Mouse (Mus musculus) neural tube, embryonic 12.5 days (tissue): ENCODE results near the gene 6430550D23Rik. TPM values are rescaled to one million over a fixed set of nuclear protein-coding genes. Genes with fewer than 3 reads are reported as not detected.
A peak's percentile ranks its signal among the peaks of the same experiment; 100 is the strongest.

Experiments used
- ATAC-seq: fragments of 200-750 bp; cut with Nextera tagmentation; 2 replicates; pipeline ENCODE4 v1.8.0; 2017; ENCODE audit warnings: low read depth, mild to moderate bottlenecking, moderate TSS enrichment, moderate library complexity; ENCODE audit not compliant: low FRiP score
- H3K27ac ChIP-seq: fragments of 300-500 bp; sonication (generic); 2 replicates; pipeline ENCODE4 v1.5.1; 2016
- H3K27me3 ChIP-seq: fragments of 300-500 bp; sonication (generic); replicated peaks from 2 replicates; pipeline ENCODE4 v1.6.1; 2016; ENCODE audit warnings: mild to moderate bottlenecking
- H3K36me3 ChIP-seq: fragments of 300-500 bp; sonication (generic); 2 replicates; pipeline ENCODE4 v1.6.1; 2016; ENCODE audit warnings: mild to moderate bottlenecking
- H3K4me1 ChIP-seq: fragments of 300-500 bp; sonication (generic); 2 replicates; pipeline ENCODE4 v1.6.1; 2016
- H3K4me2 ChIP-seq: fragments of 300-500 bp; sonication (generic); replicated peaks from 2 replicates; pipeline ENCODE4 v1.6.1; 2016; ENCODE audit warnings: mild to moderate bottlenecking
- H3K4me3 ChIP-seq: fragments of 300-500 bp; sonication (generic); 2 replicates; pipeline ENCODE4 v1.5.1; 2016
- H3K9ac ChIP-seq: fragments of 300-500 bp; sonication (generic); 2 replicates; pipeline ENCODE4 v1.6.1; 2016; ENCODE audit warnings: mild to moderate bottlenecking
- H3K9me3 ChIP-seq: fragments of 300-500 bp; sonication (generic); 2 replicates; pipeline ENCODE4 v1.6.1; 2016; ENCODE audit warnings: mild to moderate bottlenecking
- WGBS: fragments of 180-500 bp; shearing (Covaris S2); methylation state at CpG from one replicate; pipeline ENCODE4 v1.1.7; 2016; 5-methylcytosine and 5-hydroxymethylcytosine counted together
- polyA plus RNA-seq: library from polyadenylated mRNA; unstranded; fragments of >200 nt; fragmentation: Nextera tagmentation; extraction: Ambion mirVana; gene quantifications from 2 replicates; pipeline ENCODE4 v1.2.1, GENCODE M21; 2016

Gene 6430550D23Rik
- polyA plus RNA-seq, 1 experiment from 2014 or later: 1.8 TPM

DNA sequence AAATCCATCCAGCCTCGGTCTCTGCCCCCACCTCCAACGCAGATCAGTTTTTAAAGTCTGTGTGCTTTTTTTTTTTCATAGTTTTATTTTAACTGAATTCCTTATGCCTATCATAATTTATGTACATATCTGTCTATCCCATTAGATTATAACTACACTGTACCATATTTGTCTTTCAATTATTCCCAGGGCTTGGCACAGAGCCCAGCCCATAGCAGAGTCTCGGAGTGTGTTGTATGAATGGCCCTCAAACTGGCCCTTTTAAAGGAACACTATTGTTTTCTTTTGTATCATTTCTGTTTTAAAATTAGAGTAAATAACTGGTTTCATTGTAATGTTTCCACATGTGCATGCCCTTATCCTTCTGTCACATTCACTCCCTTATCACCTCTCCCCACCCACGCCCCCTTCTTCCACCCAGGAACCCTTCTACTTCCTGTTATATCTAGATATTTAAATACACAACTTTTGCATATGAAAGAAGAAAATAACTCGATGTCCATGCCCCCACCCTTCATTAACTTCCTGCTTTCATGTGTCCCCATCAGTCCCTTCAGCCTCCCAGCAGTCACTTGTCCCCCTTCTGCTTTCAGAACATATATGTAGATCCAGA is 60.3 kb downstream of the 6430550D23Rik start:
- Histone ChIP-seq H3K4me2 (no peak overlapping the region), H3K9me3 (no peaks in the 10 kb centered on the region), H3K4me1 (peaks cover 33% of the 10 kb centered on the region), H3K36me3 (no peaks in the 10 kb centered on the region), H3K27ac (no peak overlapping the region), H3K27me3 (no peaks in the 10 kb centered on the region), H3K9ac (no peak overlapping the region), H3K4me3 (no peak overlapping the region)
- no peak for ATAC-seq
- WGBS: 67% methylated on average over 5 of the region's 5 CpGs

DNA sequence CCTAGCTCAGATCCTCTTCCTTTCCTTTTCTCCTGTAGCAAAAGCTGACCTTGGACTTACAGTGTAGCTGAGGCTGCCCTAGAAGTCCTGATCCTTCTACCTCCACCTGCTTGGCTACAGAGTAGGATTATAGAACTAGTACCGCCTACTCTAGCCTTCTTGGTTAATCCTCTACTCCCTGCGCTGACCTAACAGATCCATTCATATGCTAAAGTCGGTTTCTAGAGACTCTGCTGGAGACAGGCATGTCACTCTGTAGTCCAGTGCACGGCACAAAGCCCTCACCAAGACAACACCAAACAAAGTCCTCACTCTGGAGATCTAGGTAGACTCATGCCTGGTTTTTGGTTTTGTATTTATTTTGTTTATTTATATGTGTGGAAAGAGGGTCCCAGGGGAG is 61.3 kb downstream of the 6430550D23Rik start:
- ATAC-seq: no peak
- H3K4me3 ChIP-seq: no peak overlapping the region
- H3K27me3 ChIP-seq: no peaks in the 10 kb centered on the region
- no peak overlapping the region for H3K27ac ChIP-seq
- no peak overlapping the region for H3K9ac ChIP-seq
- H3K36me3 ChIP-seq: no peaks in the 10 kb centered on the region
- peaks cover 33% of the 10 kb centered on the region for H3K4me1 ChIP-seq
- 10% methylated on average over 4 of the region's 4 CpGs for WGBS
- H3K4me2 ChIP-seq: no peak overlapping the region
- no peaks in the 10 kb centered on the region for H3K9me3 ChIP-seq

DNA sequence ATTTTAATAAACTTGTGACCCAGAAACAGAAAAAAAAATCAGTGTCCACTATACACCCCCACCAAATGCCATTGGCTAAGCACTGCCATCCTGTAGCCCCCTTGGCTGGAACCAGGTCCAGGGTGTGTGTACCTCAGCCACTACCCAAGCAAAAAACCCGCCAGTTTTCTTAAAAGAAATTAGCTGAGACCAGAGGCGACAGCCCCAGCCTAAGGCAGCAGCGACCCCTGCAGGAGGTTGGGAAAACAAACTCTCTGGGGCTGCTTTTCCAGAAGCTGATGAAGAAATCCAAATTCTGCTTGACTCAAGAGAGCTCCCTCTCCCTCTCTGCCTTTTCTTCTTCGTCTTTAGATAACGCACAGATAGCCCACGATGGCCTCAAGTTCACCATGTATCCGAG is 61.7 kb downstream of the 6430550D23Rik start:
- no peak overlapping the region for H3K4me2 ChIP-seq
- under 1% methylated on average over 7 of the region's 7 CpGs for WGBS
- no peak for ATAC-seq
- H3K27me3 ChIP-seq: no peaks in the 10 kb centered on the region
- H3K4me1 ChIP-seq: peaks cover 33% of the 10 kb centered on the region
- H3K36me3 ChIP-seq: no peaks in the 10 kb centered on the region
- H3K27ac ChIP-seq: no peak overlapping the region
- no peak overlapping the region for H3K9ac ChIP-seq
- no peak overlapping the region for H3K4me3 ChIP-seq
- H3K9me3 ChIP-seq: no peaks in the 10 kb centered on the region

DNA sequence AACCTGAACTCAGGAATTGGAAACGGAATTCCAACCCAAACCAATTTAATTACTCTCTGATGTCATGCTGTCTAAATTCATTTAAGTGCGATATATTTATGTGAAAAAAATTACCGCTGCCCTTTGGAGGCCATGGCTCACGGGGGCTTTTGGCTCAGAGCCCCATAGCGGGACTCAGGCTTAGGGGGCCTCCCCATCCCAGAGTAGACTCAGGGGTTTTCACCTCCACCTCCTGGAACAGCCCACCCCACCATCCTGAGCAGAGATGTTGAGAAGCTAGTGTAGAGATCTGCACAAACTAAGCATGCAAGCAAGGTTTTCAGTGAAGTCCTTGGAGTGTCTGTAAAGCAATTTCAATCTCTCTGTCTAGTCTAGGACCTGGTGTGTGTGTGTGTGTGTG is 62.2 kb downstream of the 6430550D23Rik start:
- Histone ChIP-seq H3K36me3 (no peaks in the 10 kb centered on the region), H3K4me2 (no peak overlapping the region), H3K4me3 (no peak overlapping the region), H3K27ac (no peak overlapping the region), H3K9me3 (no peaks in the 10 kb centered on the region), H3K27me3 (no peaks in the 10 kb centered on the region), H3K4me1 (peaks cover 33% of the 10 kb centered on the region), H3K9ac (no peak overlapping the region)
- 63% methylated on average over 5 of the region's 5 CpGs for WGBS
- no peak for ATAC-seq

DNA sequence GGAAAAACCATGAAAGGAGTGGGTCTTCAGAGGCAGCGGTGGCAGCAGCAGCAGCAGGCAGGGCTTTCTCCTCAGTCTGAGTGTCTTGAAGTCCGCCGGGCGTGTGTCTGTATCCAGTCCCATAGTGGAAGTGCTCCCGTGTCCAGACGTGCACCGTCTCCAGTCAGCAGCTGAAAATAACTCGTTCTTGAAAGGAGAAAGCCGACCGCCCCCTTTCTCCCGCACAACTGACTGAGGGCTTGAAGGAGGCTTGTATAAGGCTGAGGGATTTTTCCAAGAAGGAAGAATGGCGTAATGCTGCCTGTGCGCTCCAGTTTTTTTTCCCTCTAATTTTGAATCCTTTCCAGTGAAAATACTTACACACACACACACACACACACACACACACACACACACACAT is 62.7 kb downstream of the 6430550D23Rik start, which contains the start of gene Gdf5:
TSS of gene Gdf5 (minus strand) at position 244 of the 400 bp plus-strand sequence.
- Histone ChIP-seq H3K4me3 (no peak within 1 kb of the TSS), H3K27me3 (no peaks in the 10 kb centered on the region), H3K27ac (no peak within 1 kb of the TSS), H3K9me3 (no peaks in the 10 kb centered on the region), H3K4me2 (no peak within 1 kb of the TSS), H3K9ac (no peak within 1 kb of the TSS), H3K4me1 (peaks cover 31% of the 10 kb centered on the region), H3K36me3 (no peaks in the 10 kb centered on the region)
- WGBS: 69% methylated on average over 13 of the region's 13 CpGs
- ATAC-seq: no peak

DNA sequence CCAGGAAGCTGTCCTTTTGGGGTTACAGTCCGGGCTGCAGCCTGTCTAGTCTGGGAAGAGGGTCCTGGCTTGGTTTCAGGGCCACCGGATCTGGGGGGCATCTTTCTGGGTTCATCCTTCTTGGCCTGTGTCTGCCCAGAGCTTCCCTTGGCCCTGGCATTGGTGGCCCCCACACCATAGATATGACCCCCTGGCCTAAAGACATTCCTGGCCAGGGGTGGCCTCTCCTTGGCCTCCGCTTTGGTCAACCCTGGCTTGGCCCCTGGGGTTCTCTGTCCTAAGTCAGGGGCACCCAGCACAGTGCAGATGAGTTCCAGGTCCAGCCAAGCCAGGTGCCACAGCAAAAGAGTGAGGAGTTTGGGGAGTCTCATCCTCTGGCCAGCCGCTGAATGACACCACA is 63.1 kb downstream of the 6430550D23Rik start:
- Histone ChIP-seq H3K27ac (no peak overlapping the region), H3K4me3 (no peak overlapping the region), H3K27me3 (no peaks in the 10 kb centered on the region), H3K9me3 (no peaks in the 10 kb centered on the region), H3K36me3 (no peaks in the 10 kb centered on the region), H3K9ac (no peak overlapping the region), H3K4me1 (peaks cover 27% of the 10 kb centered on the region), H3K4me2 (no peak overlapping the region)
- no peak for ATAC-seq
- WGBS: 82% methylated on average over 4 of the region's 4 CpGs

DNA sequence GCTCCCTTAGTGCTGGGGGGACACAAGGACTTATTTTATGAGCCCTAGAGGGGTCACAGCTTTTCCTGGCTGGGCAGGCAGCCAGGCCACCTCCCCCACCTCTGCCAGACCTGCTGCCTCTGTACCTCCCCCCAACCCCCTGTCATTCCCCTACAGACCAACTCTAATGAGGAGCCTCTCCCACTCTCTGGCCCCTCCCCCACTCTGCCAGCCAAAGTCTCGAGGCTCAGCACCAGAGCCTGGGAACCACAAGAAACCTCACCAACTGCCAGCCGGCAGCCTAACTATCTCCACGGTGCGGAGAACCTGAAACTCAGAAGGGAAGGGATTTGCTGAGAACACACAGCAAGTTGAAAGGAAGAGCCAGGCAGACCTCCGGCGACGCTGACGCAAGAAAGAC is 64.3 kb downstream of the 6430550D23Rik start:
- Histone ChIP-seq H3K4me2 (peak overlapping the region; percentile 40), H3K27ac (no peak overlapping the region), H3K9me3 (no peaks in the 10 kb centered on the region), H3K27me3 (no peaks in the 10 kb centered on the region), H3K9ac (0 out of 2 replicates have a peak overlapping the region, but pooled peaks have one; percentile 17), H3K36me3 (no peaks in the 10 kb centered on the region), H3K4me3 (no peak overlapping the region), H3K4me1 (peaks cover 23% of the 10 kb centered on the region)
- WGBS: 1% methylated on average over 8 of the region's 8 CpGs
- ATAC-seq: 0 out of 2 replicates have a peak, but pooled peaks have one; percentile 33

DNA sequence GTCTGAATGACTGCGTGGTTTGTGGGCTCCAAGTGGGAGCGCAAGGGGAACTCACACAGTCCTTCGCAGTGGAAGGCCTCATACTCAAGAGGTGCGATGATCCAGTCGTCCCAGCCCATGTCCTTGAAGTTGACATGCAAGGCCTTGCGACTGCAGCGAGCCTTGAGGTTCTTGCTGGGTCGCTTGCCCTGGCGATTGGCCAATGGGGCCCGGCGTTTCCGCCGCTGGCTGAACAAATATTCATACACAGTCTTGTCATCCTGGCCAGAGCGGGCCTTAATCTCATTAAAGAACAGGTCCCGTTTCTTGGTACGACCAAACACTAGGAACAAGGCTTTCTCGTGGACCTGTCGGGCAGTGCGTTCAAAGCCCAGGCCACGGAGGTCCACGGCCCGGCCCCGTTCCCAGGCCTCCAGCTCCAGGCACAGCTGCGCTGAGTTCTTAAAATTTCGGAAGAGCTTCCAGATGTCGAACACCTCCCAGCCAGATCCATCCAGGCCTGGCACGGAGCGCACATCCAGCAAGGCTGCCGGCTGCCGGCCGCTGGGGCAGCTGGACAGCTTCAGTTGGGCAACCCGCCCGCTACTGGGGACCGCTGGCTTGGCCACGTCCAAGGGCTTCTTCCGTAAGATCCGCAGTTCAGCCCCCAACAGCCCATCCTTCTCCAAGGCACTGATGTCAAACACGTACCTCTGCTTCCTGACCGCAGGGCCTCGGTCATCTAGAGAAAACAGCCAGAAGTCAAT is 65.9 kb downstream of the 6430550D23Rik start:
- Histone ChIP-seq H3K27me3 (no peaks in the 10 kb centered on the region), H3K4me1 (peaks cover 23% of the 10 kb centered on the region)
- WGBS: 93% methylated on average over 40 of the region's 40 CpGs

DNA sequence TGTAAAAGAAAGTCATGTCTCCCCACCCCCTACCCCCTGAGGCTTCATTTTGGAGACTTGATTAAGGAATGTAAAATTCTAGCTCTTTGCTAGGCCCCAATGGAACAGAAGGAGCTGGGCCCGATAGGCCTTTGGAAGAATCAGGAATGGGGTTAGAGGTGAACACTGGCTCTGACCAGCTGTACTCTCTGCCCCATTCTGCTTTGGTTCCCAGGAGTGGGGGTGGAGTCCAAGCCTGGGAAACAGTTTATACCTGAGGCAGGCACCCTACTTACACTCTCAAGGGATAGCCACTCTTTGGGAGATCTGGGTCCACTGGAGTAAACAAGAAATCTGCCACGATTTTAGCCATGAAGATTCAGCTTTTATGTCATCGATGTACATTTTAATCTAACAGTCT is 67.1 kb downstream of the 6430550D23Rik start, which contains the start of gene Gm15557:
TSS of gene Gm15557 (plus strand) at position 48 of the 400 bp plus-strand sequence.
- no peak within 1 kb of the TSS for H3K4me3 ChIP-seq
- H3K4me1 ChIP-seq: peaks cover 21% of the 10 kb centered on the region
- H3K4me2 ChIP-seq: no peak within 1 kb of the TSS
- ATAC-seq: no peak
- no peak within 1 kb of the TSS for H3K27ac ChIP-seq
- H3K9ac ChIP-seq: no peak within 1 kb of the TSS
- H3K27me3 ChIP-seq: no peaks in the 10 kb centered on the region
- 90% methylated on average over 3 of the region's 3 CpGs for WGBS
- H3K36me3 ChIP-seq: no peaks in the 10 kb centered on the region
- H3K9me3 ChIP-seq: no peaks in the 10 kb centered on the region

More for the DNA sequence above, 65.9 kb downstream of the 6430550D23Rik start:
- H3K27ac ChIP-seq: no peak overlapping the region
- no peaks in the 10 kb centered on the region for H3K9me3 ChIP-seq
- no peaks in the 10 kb centered on the region for H3K36me3 ChIP-seq
- no peak for ATAC-seq
- no peak overlapping the region for H3K4me3 ChIP-seq
- no peak overlapping the region for H3K9ac ChIP-seq
- H3K4me2 ChIP-seq: no peak overlapping the region

DNA sequence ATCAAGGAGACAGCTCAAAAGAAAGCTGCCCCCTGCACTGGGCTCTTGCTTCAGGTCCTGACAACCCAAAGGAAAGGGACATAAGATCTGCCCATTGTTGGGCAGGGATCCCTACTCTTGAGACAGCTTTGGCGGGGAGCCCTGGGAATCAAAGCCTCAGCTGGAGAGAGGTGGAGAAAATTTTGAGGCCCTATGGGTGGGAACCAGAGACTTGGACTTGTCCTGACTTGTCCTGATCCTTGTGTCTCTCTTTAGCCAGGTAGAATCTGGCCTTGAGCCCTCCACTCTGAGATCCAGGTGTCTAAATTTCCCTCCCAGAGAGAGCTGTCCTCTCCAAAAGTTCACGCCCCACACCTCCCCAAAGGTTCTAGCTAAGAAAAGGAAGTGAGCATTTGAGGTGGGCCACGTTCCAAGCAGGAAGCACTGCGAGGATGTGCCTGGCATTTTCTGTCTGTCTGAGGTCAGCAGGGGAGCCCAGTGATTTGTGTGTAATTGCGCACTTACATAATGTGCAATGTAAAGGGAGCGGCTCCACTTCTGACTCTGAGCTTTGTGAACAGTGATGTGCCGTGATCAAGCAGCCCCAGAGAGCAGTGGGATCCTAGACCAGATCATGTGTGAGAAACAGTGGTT is 67.8 kb downstream of the 6430550D23Rik start:
- ATAC-seq: no peak
- H3K4me3 ChIP-seq: no peak overlapping the region
- H3K4me2 ChIP-seq: no peak overlapping the region
- WGBS: 67% methylated on average over 7 of the region's 7 CpGs
- no peaks in the 10 kb centered on the region for H3K9me3 ChIP-seq
- H3K9ac ChIP-seq: no peak overlapping the region
- no peak overlapping the region for H3K27ac ChIP-seq
- H3K36me3 ChIP-seq: no peaks in the 10 kb centered on the region
- peaks cover 14% of the 10 kb centered on the region for H3K4me1 ChIP-seq
- H3K27me3 ChIP-seq: no peaks in the 10 kb centered on the region

DNA sequence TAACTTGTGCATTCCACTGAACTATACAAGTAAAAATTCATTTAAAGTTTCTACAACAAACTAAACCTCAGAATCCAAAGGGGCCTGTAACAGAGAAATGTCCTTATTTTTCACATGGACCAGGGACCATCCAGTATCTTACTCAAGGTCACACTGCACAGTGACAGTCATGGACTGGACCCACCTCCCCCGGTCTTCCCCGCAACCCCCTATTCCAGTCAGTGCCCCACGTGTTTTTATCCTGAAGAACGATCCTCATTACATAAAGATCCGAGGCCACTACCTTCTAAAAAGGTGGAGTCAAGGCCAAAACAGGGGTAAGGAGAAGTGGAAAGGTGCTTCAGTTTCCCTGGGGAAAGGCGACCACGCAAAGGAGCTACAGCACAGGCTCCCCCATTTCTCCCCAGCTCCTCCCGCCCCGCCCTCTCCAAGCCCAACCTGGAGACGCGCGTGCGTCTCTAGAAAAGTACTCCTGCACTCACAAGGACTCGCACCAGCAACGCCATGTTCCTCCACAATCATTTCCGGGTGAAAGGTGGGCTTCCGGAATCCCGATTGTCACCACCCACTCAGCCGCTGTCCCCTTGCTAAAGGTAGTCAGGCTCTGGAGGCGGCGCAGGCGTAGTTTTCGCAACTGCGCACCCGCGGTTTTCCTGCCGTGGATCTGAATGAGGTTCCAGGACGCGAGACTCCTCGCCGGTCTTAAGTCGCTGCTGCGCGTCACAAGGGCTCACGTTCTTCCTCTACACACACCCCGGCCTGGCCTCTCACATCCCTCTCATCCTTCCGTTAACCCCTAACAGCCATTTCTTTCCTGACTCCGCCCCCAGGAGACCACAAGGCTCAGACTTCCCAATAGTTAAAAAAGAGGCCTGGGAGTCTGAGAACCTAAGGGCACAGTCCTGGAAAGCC is 78.0 kb downstream of the 6430550D23Rik start, which contains the start of gene Uqcc1:
TSS of gene Uqcc1 (minus strand) at position 780 of the 912 bp plus-strand sequence.
- peak within 1 kb of the TSS; percentile 48 for H3K27ac ChIP-seq
- H3K36me3 ChIP-seq: no peaks in the 10 kb centered on the region
- WGBS: under 1% methylated on average over 38 of the region's 38 CpGs
- peaks cover 17% of the 10 kb centered on the region for H3K4me1 ChIP-seq
- ATAC-seq: peak; percentile 90
- H3K4me3 ChIP-seq: peak within 1 kb of the TSS; percentile 67
- H3K9ac ChIP-seq: peak within 1 kb of the TSS; percentile 64
- no peaks in the 10 kb centered on the region for H3K27me3 ChIP-seq
- H3K4me2 ChIP-seq: peak within 1 kb of the TSS; percentile 87
- H3K9me3 ChIP-seq: no peaks in the 10 kb centered on the region
